Mouse (Mus musculus): Measurements from ENCODE around the gene Wdr62.

Wdr62 gene

GRCm38 (mm10) chr7:30279951-30280669 is at the start of gene Wdr62, which contains the start of gene Thap8:
TSS of gene Wdr62 (minus strand) at chr7:30280419.
TSS of gene Thap8 (plus strand) at chr7:30280094.
- peak; percentile 91 for DNase-seq (ENCODE audit: low read depth, low spot score)

GRCm38 (mm10) chr7:30328379-30328778 is 48.2 kb upstream of the Wdr62 start:
- DNase-seq (ENCODE audit: low read depth, low spot score), result no peak

- no peak for DNase-seq (ENCODE audit: low read depth, low spot score)
These were observed 46.9 kb upstream of the Wdr62 start for GRCm38 (mm10) chr7:30327140-30327539.

- no peak for DNase-seq (ENCODE audit: low read depth, low spot score)
These were observed 46.2 kb upstream of the Wdr62 start for GRCm38 (mm10) chr7:30326427-30326826.

- peak; percentile 54 for DNase-seq (ENCODE audit: low read depth, low spot score)
These were observed 45.1 kb upstream of the Wdr62 start for GRCm38 (mm10) chr7:30325364-30325763.

DNA sequence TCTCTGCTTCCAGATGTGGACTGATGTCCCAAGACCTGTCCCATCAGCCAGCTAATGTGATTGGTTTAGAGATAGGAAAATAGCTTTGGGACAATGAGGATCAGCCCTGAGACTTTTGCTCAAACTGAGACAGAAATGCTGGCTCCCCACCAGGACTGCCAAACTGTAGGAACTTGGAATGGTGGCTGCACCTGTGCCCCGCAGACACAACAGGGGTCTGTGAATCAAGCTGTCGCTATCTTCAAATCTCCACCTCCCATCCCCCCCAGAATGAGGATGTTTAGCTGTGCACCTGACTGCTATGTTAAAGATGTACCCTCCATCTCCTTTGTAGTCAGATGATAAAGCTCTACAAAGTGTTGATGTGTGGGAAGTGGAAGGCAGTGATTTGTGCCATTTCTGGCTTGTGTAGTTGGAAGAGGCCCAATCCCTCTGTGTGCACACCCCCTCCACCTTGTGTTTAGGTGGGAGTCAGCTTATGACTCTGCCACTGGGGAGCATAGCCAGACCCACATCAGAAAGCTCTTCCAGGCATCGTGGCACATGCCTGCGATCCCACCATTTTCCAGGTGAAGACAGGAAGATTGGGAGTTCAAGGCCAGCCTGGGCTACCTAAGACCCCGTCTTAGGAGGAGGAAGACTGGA is 44.2 kb upstream of the Wdr62 start:
- DNase-seq (ENCODE audit: low read depth, low spot score), result no peak

GRCm38 (mm10) chr7:30323795-30324194 is 43.6 kb upstream of the Wdr62 start, which contains the start of gene Sdhaf1:
TSS of gene Sdhaf1 (minus strand) at chr7:30323895.
- no peak for DNase-seq (ENCODE audit: low read depth, low spot score)

- DNase-seq (ENCODE audit: low read depth, low spot score), result no peak
These were observed 42.6 kb upstream of the Wdr62 start for GRCm38 (mm10) chr7:30322865-30323264.

DNA sequence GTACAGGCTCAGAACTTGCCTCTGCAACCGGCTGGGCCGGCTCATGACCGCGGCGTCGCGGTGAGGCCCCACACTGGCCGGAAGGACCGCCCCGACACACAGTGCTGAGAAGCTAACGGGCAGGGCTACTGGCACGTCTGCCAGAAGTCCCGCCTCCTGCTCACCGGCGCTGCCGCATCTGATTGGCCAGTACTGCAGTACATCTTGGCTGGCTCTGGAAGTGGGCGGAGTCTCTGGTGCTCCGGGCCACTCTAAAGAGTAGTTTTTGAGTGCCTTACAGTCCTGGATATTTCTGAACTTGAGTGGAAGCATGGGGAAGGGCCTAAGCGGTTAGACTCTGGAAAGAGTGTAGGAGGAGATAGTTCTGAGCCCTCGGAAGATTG is 42.1 kb upstream of the Wdr62 start:
- peak; percentile 93 for DNase-seq (ENCODE audit: low read depth, low spot score)

GRCm38 (mm10) chr7:30321539-30322284 is 41.5 kb upstream of the Wdr62 start, which contains the start of gene E130208F15Rik:
TSS of gene E130208F15Rik (plus strand) at chr7:30321740.
- peak; percentile 52 for DNase-seq (ENCODE audit: low read depth, low spot score)

DNA sequence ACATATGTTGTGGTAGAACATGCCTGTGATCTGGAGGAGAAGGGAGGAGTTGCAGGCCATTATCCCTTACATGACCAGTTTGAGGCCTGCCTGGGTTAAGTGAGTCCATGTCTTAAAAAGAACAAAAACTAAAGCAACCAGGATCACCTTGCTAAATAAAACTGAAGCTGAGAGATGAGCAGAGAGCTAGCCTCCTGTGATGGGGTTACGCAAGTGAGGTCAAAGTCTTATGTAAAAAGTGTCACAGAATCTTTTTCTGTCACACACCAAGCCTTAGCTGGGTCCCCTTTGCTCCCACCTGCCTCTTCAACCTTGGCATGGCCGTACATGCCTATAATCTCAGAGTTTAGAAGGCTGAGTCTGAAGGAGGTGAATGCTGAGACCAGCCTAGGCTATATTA is 40.7 kb upstream of the Wdr62 start:
- no peak for DNase-seq (ENCODE audit: low read depth, low spot score)

DNA sequence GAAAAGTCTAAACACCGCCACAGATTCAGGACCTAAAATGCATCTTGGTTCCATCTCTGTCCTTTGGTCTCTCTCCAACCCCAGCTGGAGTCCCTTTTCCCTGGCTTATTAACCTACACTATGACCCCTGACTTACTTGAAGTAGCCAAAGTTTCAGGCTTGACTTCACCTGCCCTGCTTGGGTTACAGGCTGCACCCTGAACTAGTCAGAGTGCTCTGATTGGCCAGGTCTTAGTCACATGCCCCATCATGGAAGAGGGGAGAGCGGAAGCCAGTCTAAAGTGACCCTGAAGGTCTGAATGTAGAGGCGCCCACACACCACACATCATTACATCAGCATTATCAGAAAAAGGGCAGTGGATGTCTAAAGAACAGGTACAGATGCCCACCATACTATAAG is 37.9 kb upstream of the Wdr62 start:
- DNase-seq (ENCODE audit: low read depth, low spot score), result no peak

DNA sequence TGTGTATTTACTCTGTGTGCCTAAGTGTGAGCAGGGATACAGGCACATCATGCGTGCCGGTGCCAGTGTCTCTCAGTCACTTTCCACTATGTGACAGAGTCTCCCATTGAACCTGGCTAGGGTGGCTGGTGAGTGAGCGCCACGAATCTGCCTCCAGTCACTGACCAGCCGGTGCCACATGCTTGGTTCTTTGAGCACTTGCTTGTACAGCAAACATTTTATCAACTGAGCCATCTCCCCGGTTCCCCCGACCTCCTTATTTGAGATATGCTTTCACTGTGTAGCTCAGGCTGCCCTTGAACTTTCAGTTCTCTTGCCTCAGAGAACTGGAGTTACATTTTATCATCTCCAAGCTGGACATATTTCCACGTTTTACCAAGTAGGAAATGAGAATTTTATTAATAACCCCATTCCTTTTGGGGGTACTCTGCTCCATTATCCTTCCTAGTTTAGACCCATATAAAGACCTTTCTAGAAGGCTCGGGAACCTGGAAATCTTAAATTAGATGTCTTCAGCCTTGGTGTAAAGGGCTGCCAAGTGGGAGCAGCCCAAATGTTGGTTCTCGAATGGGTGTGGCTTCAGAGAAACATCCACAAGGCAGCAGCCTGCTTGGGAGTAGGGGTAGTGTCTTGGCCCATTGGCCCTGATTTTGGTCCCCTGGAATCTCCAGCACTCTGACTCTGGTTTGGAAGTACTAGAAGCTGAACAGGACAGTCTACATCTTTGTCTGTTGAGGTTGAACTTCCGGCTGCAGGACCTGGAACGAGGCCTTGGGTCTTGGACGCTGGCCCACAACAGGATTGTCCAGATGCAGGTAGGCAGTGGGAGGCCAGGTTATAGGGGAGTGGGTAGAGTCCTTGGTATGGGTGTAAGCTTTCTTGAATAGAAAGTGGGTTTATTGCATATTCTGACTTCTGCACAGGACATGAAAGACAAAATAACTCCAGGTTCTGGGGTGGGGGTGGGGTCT is 35.6 kb upstream of the Wdr62 start:
- DNase-seq (ENCODE audit: low read depth, low spot score), result no peak

DNA sequence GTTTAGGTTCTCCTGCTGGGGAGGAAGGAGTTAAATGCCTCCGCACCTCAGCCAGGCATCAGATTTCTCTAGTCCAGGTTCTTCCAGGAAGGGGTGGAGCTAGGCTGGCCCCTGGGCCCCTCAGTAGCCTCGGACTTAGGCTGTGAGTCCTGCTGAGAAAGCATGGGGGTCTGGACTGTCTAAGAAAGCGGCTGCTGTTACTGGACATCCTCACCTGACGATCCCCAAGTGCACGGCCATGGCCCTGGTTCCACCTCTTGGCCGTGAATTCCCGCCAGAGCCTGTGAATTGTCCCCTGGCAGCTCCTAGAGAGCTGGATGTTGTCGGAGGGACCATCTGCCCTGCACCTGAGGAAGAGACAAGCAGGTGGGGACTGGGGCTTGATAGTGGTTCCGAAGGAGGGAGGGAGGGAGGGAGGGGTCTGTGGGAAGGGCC is 34.5 kb upstream of the Wdr62 start, which contains the start of gene Syne4:
TSS of gene Syne4 (plus strand) at position 87 of the 435 bp plus-strand sequence.
- DNase-seq (ENCODE audit: low read depth, low spot score), result no peak

- no peak for DNase-seq (ENCODE audit: low read depth, low spot score)
These were observed 33.6 kb upstream of the Wdr62 start for GRCm38 (mm10) chr7:30313666-30314320.

- DNase-seq (ENCODE audit: low read depth, low spot score), result no peak
These were observed 29.9 kb upstream of the Wdr62 start for GRCm38 (mm10) chr7:30310136-30310535.

- no peak for DNase-seq (ENCODE audit: low read depth, low spot score)
These were observed 29.3 kb upstream of the Wdr62 start for GRCm38 (mm10) chr7:30309395-30310129.

GRCm38 (mm10) chr7:30308076-30309005 is 28.1 kb upstream of the Wdr62 start, which contains the start of gene Alkbh6:
TSS of gene Alkbh6 (plus strand) at chr7:30308717.
- DNase-seq (ENCODE audit: low read depth, low spot score), result peak; percentile 65

Data from c-Kit-negative CD71-positive TER-119-positive erythroid progenitor cells, embryonic 14.5 days (primary cell).